Mouse (Mus musculus): ENCODE measurements at regions not wholly inside any gene's neighbourhood (a gene's known extent, or its start where the extent isn't known, plus 50 kb on each side); places are given as distances from the start of the nearest gene placed in this dataset.

DNA sequence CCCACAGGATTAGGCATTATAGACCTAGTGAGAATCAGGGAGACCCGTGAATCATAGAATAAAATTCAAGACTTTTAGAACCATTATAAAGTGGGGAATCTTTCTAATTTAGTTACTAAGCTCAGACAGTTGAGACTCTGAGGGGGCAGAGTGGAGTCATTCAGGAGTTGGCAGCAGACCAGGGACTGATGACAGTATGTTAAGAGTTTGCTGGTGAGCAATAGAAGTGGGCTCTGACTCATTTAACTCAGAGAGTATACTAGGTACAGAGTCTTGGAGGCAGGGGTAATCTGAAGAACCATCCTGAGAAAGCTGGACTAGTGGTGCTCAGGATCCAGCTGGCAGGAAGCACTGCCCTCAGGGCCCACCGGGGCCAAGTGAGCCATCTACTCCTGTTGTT is 184.9 kb upstream of the Npy start:
- DNase-seq (ENCODE audit: low spot score in 2 of 2) = peak in 1 of 2 experiments; percentile 67

GRCm38 (mm10) chr6:49641256-49641655 is 181.3 kb upstream of the Npy start:
- DNase-seq (ENCODE audit: low spot score in 2 of 2) = peak in 1 of 2 experiments; percentile 36

- no peak for DNase-seq (ENCODE audit: low spot score in 2 of 2)
Measured at GRCm38 (mm10) chr6:49654541-49655130, 167.9 kb upstream of the Npy start.

DNA sequence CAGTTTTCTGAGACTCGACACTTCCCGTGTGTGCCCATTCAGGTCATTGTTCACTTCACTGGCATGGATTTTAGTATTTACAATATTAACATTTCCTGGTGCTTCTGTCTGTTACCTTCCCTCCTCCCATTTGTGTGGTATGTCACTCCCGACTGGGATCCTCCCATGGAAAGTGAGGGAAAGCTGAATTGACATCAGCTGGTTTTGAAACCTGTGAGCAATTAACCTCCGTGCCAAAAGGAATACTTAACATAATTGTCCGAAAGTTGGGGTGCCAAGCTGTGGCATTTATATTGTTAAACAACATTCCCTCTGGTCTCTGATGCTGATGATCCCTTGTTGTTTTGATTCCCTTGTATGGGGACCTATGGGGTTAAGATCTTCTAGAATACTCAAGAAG is 167.3 kb upstream of the Npy start:
- DNase-seq (ENCODE audit: low spot score in 2 of 2) = no peak

- peak in 1 of 2 experiments; percentile 38 for DNase-seq (ENCODE audit: low spot score in 2 of 2)
Measured at GRCm38 (mm10) chr6:49656359-49657280, 165.9 kb upstream of the Npy start.

GRCm38 (mm10) chr6:49657988-49658387 is 164.5 kb upstream of the Npy start:
- DNase-seq (ENCODE audit: low spot score in 2 of 2) = no peak

DNA sequence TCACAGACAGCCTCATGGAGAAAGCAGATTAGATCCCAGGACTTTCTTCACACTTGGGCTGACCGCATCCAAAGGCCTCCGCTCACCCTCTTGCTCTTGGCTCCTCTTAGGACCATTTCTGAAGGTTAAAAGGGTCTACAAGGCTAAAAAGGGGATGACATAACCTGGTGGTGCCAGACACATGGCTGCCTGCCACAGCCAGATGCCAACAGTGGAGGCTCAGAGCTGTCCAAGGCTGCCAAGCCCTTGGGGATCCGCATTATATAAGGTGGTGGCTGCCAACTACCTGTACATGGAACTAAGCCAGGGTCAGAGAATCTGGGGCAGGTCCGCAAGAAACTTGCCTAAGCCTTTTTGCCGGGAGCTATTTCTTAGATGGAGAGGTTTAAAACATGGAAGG is 151.5 kb upstream of the Npy start:
- DNase-seq (ENCODE audit: low spot score in 2 of 2) = no peak

DNA sequence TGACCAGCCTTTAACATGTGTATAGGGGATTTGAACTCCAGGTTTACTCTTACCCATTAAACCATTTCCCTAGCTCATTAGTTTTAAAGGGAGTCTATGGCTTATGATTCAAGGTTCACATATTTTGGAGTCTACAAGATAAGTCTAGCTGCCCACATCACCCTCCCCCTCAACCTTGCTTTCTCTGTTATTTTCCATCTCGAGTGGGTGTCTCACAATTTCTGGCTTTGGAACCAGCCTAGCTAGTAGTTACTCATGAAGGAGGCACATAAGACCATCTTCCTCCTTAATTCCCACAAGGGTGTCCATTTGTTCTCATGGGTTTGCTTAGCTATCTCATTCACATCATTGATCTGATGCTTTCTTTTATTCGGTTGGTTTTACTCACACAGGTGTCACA is 150.6 kb upstream of the Npy start:
- DNase-seq (ENCODE audit: low spot score in 2 of 2) = peak in 1 of 2 experiments; percentile 23

DNA sequence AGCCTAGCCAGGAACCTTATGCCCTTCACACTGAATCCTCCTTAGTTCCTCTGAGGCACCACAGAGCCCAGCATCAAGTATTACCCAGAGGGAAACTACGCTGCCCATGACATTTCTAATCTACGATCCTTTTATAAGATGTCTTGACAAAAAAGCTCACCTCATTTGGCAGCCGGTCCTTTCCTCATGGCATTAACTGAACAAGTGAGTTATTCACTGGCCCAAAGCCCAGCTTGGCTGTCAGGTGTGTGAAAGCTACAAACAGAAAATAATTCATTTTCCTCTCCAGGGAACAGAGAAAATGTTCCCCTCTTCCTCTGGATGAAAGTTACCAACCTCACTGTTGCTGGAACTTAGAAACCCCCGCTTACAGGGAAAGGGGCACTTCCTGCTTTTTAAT is 135.7 kb upstream of the Npy start:
- DNase-seq (ENCODE audit: low spot score in 2 of 2) = no peak

DNA sequence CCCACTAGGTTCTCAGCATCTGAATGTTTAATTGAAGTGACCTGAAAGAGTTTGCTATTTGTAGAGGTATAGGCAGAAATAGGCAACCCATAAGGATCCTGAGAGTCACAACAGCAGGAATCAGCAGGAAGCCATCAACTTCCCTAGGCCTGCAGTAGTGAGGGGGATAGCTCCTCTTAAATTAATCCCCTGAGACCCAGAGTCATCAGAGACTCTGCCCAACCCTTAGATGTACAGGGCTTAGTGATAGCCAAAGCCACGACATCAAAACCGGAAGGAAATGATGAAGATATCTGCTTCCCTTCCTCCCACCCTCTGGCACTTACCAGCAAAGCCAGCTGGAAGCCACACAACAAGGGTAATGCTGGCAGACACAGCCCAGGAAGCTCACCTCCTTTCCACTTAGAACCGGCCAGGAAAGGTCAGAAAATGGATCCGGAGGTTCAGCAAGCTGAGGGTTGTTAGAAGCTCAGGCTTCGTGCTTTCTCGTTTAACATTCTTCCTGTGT is 130.4 kb upstream of the Npy start:
- DNase-seq (ENCODE audit: low spot score in 2 of 2) = no peak

GRCm38 (mm10) chr6:49694851-49695250 is 127.7 kb upstream of the Npy start:
- DNase-seq (ENCODE audit: low spot score in 2 of 2) = peak in 1 of 2 experiments; percentile 9

- peak in 1 of 2 experiments; percentile 21 for DNase-seq (ENCODE audit: low spot score in 2 of 2)
Measured at GRCm38 (mm10) chr6:49696990-49697389, 125.5 kb upstream of the Npy start.

DNA sequence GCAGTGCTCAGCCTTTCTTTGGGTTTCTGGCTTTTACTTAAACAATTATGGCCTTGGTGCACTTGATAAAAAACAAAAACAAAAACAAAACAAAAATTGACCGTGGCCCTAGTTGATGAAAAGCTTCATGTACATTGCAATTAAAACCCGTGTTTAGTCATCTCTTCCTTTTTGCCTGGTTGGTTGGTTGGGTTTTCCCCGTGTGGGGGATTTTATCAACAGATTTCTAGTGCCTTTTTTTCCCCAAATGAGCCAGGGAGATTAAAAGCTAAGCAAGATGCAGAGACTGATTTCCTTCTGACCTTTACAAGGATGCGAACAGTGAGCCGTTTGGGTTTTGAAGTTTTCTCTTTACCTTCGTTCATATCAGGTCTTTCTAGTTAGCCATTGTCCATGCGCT is 121.1 kb upstream of the Npy start:
- DNase-seq (ENCODE audit: low spot score in 2 of 2) = no peak

GRCm38 (mm10) chr6:49712980-49713379 is 109.5 kb upstream of the Npy start:
- DNase-seq (ENCODE audit: low spot score in 2 of 2) = no peak

GRCm38 (mm10) chr6:49716520-49716919 is 106.0 kb upstream of the Npy start:
- peak in 1 of 2 experiments; percentile 29 for DNase-seq (ENCODE audit: low spot score in 2 of 2)

- DNase-seq (ENCODE audit: low spot score in 2 of 2) = no peak
Measured at GRCm38 (mm10) chr6:49716945-49717344, 105.6 kb upstream of the Npy start.

- DNase-seq (ENCODE audit: low spot score in 2 of 2) = no peak
Measured at GRCm38 (mm10) chr6:49733191-49733590, 89.3 kb upstream of the Npy start.

DNA sequence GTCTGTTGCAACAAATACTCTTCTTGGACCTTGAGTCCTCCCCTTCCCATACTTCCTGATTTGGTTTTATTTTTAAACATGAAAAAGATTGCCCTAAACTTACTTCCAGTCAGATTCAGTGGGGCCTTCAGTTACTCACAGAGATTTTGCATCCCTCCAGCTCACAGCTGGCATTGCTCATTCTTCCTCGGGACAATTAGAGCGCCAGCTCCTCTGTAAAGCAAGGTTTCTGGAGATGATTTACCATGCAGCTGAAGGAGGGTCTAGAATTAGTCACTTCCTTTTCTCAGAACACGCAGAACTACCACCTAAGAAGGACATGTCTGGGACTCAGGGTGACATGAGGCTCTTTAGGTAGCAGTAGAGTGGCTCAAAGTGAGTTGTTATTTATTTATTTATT is 79.4 kb upstream of the Npy start:
- no peak for DNase-seq (ENCODE audit: low spot score in 2 of 2)

GRCm38 (mm10) chr6:49745301-49745700 is 77.2 kb upstream of the Npy start:
- DNase-seq (ENCODE audit: low spot score in 2 of 2) = no peak

GRCm38 (mm10) chr6:49750544-49750943 is 72.0 kb upstream of the Npy start:
- DNase-seq (ENCODE audit: low spot score in 2 of 2) = no peak

DNA sequence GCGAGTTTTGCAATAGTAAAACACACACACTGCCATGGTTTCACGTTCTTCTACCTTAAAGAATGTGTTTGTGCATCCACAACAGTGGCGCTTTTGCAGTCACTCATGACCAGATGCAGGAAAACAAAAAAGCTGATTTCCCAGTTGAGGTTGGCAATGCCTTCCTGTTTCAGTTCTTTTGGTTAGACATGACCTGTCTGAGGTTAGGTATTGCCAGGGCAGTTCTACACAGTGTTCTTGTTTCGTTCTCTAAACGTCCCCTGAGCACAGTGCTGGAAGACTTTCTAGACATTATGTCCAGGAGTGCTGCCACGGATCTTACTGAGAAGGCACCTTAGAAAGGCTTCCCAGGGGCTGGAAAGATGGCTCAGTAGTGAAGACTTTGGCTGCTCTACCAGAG is 62.9 kb upstream of the Npy start:
- no peak for DNase-seq (ENCODE audit: low spot score in 2 of 2)

- no peak for DNase-seq (ENCODE audit: low spot score in 2 of 2)
Measured at GRCm38 (mm10) chr6:49764746-49765145, 57.8 kb upstream of the Npy start.

Data from left cerebral cortex, adult 8-10 months (tissue).